Mouse (Mus musculus) splenic B cell, adult 2 months (primary cell): ENCODE results near the gene Tmem156.

ENCODE experiments used
- DNase-seq: peaks from one replicate; pipeline ENCODE4 v3.0.0-alpha.2; 2011; ENCODE audit warnings: low read depth, low spot score
- H3K27me3 ChIP-seq: 2 replicates; pipeline ENCODE4 v1.6.1; 2012; ENCODE audit warnings: mild to moderate bottlenecking, low read length, moderate library complexity, mixed read lengths; ENCODE audit not compliant: control insufficient read depth, poor library complexity, insufficient read depth, severe bottlenecking
- H3K36me3 ChIP-seq: 2 replicates; pipeline ENCODE4 v1.6.1; 2012; ENCODE audit warnings: mild to moderate bottlenecking, low read length, moderate library complexity, mixed read lengths; ENCODE audit not compliant: control insufficient read depth, poor library complexity, insufficient read depth, severe bottlenecking

The Tmem156 gene

GRCm38 (mm10) chr5:65106876-65107772 lies 15.2 kb upstream of the Tmem156 start, which contains the start of gene Klhl5:
Gene Klhl5 (plus strand): TSS chr5:65107539.
- peak; percentile 81 for DNase-seq
- Histone ChIP-seq H3K36me3 (no peaks in the 10 kb centered on the region), H3K27me3 (no peaks in the 10 kb centered on the region; the same call in 1 of the 2 replicates)

GRCm38 (mm10) chr5:65102641-65103042 lies 10.7 kb upstream of the Tmem156 start:
- no peaks in the 10 kb centered on the region for H3K36me3 ChIP-seq
- DNase-seq, result peak; percentile 63
- H3K27me3 ChIP-seq, result no peaks in the 10 kb centered on the region

- no peak for DNase-seq
- Histone ChIP-seq H3K36me3 (no peaks in the 10 kb centered on the region), H3K27me3 (no peaks in the 10 kb centered on the region)
Observed at GRCm38 (mm10) chr5:65102026-65102640, 10.2 kb upstream of the Tmem156 start.

- DNase-seq, result no peak
- no peaks in the 10 kb centered on the region for H3K27me3 ChIP-seq
- H3K36me3 ChIP-seq, result no peaks in the 10 kb centered on the region
Observed at GRCm38 (mm10) chr5:65101621-65102020, 9.7 kb upstream of the Tmem156 start.

- DNase-seq, result no peak
- Histone ChIP-seq H3K27me3 (no peaks in the 10 kb centered on the region), H3K36me3 (no peaks in the 10 kb centered on the region)
Observed at GRCm38 (mm10) chr5:65101209-65101608, 9.3 kb upstream of the Tmem156 start.

GRCm38 (mm10) chr5:65100002-65100401 lies 8.1 kb upstream of the Tmem156 start:
- no peak for DNase-seq
- Histone ChIP-seq H3K27me3 (no peaks in the 10 kb centered on the region), H3K36me3 (no peaks in the 10 kb centered on the region)

- no peak for DNase-seq
- Histone ChIP-seq H3K27me3 (no peaks in the 10 kb centered on the region), H3K36me3 (no peaks in the 10 kb centered on the region)
Observed at GRCm38 (mm10) chr5:65097457-65097856, 5.5 kb upstream of the Tmem156 start.

GRCm38 (mm10) chr5:65096805-65097204 lies 4.9 kb upstream of the Tmem156 start:
- DNase-seq, result no peak
- no peaks in the 10 kb centered on the region for H3K27me3 ChIP-seq
- H3K36me3 ChIP-seq, result no peaks in the 10 kb centered on the region

- H3K27me3 ChIP-seq, result no peaks in the 10 kb centered on the region
- no peaks in the 10 kb centered on the region for H3K36me3 ChIP-seq
- DNase-seq, result no peak
Observed at GRCm38 (mm10) chr5:65096082-65096481, 4.2 kb upstream of the Tmem156 start.

- DNase-seq, result no peak
- H3K36me3 ChIP-seq, result no peaks in the 10 kb centered on the region
- H3K27me3 ChIP-seq, result no peaks in the 10 kb centered on the region
Observed at GRCm38 (mm10) chr5:65094902-65095545, 3.1 kb upstream of the Tmem156 start.

GRCm38 (mm10) chr5:65093769-65094168 lies 1.8 kb upstream of the Tmem156 start:
- DNase-seq, result no peak
- Histone ChIP-seq H3K36me3 (no peaks in the 10 kb centered on the region), H3K27me3 (no peaks in the 10 kb centered on the region)

GRCm38 (mm10) chr5:65091184-65091858 lies 611 bp downstream of the Tmem156 start:
- Histone ChIP-seq H3K36me3 (no peaks in the 10 kb centered on the region), H3K27me3 (no peaks in the 10 kb centered on the region)
- peak; percentile 75 for DNase-seq

GRCm38 (mm10) chr5:65089707-65090106 lies 2.2 kb downstream of the Tmem156 start:
- H3K36me3 ChIP-seq, result no peaks in the 10 kb centered on the region
- no peak for DNase-seq
- no peaks in the 10 kb centered on the region for H3K27me3 ChIP-seq

GRCm38 (mm10) chr5:65086522-65086921 lies 5.4 kb downstream of the Tmem156 start:
- H3K36me3 ChIP-seq, result no peaks in the 10 kb centered on the region
- DNase-seq, result no peak
- H3K27me3 ChIP-seq, result no peaks in the 10 kb centered on the region
